Mouse (Mus musculus) testis, postnatal 10 days (tissue): ENCODE data around the gene Myo15.
"Not testable (repeated sequence)": the region's sequence is repeated elsewhere in the genome, so short reads cannot be mapped to it uniquely, and the experiment has no call there.

Experiments
- DNase-seq: peaks from one replicate; pipeline ENCODE4 v3.0.0; 2021; ENCODE audit warnings: low spot score

Myo15 gene

GRCm38 (mm10) chr11:60548112-60548511 lies 79.0 kb downstream of the Myo15 start:
- DNase-seq: no peak

DNA sequence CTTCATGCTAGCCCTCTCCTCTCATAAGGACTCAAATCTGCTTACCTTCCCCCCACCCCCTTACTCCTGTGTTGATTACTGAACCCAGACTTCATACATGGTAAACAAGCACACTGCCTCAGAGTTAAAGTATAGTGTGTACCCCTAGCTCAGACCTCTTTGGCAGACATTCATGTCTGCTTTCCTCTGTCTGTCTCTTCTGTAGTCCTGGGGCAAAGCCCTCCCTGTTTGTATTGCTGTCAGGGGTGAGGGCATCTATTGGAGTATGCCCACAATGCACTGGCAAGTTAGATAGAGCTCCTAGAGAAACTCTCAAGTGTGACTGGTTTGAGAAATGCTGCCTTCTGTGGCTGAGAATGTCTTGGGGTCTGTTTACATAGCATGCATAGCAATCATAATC lies 84.0 kb downstream of the Myo15 start:
- DNase-seq: no peak

- no peak for DNase-seq
Observed at GRCm38 (mm10) chr11:60557675-60558074, 88.5 kb downstream of the Myo15 start.

DNA sequence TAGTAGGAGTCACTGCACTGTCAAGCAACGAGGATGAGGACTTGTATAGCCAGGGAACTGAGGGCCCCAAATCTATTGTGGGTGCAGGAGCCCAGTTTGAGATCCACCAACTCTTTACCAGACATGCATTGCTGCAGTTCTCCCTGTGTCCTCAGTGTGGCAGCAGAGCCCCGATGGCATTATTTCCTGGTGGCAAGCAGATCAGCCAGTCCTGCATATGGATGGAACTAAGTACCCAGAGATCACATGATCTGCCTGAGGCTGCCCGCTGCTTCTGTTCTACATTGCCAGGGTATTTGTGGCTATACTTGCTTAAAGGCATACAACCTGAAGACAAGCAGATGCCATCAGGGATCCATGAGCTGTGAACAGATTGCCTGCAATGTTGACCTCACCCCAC lies 90.2 kb downstream of the Myo15 start:
- peak; percentile 77 for DNase-seq

GRCm38 (mm10) chr11:60574006-60574405 lies 104.9 kb downstream of the Myo15 start:
- DNase-seq: not testable (repeated sequence)
